Mouse (Mus musculus) forelimb bud, embryonic 11.5 days (tissue): Measurements from ENCODE around the gene Olfr1137.

ENCODE experiments used
- DNase-seq: peaks from one replicate; pipeline ENCODE4 v3.0.0-alpha.2; 2012; ENCODE audit warnings: low read depth, low spot score

The Olfr1137 gene

DNA sequence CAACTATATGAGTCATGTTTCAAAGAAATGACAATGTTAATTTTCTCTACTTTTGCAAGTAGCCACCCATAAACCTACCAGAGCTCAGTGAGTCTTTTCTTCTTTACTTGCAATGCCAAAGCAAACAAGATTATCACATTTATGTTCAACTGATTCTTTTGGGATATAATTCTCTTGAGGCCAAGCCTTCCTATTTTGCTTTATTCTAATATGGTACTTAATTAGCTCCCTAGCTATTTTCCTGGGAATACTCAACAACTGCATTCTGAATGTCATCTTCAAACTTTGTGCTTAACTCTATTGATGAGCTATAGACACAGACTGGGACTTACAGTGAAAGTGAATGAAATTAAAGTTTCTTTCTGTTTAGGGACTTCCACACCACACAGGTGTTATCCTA is at the start of gene Olfr1137:
Gene Olfr1137 (minus strand): TSS at position 101 of the 400 bp plus-strand sequence.
- no peak for DNase-seq

DNA sequence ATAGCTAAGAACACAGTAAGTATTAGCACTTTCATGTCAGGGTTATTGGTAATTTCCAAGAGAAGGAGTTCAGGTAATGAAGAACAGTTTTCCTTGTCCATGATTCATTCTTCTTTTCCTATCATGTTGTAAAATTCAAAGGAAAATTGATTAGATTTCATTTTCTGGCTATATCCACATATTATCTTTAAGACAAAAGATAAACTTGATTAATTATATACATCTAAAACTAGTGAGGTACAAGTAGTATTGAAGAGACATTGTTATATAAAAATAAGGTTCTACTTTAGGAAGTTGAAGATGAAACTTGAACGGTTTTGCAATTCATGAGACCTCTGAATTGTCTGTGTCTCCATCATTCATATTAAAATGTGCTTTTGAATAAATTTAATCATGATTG is 40.9 kb upstream of the Olfr1137 start, which contains the start of gene Olfr1141:
Gene Olfr1141 (minus strand): TSS at position 101 of the 400 bp plus-strand sequence.
- no peak for DNase-seq

GRCm38 (mm10) chr2:87743452-87743851 is 30.5 kb upstream of the Olfr1137 start, which contains the start of gene Olfr1140:
Gene Olfr1140 (plus strand): TSS chr2:87743752.
- DNase-seq, result no peak

- DNase-seq, result no peak
Measured at GRCm38 (mm10) chr2:87739878-87740277, 26.9 kb upstream of the Olfr1137 start, which contains the start of gene Olfr1138. Gene Olfr1138 (minus strand): TSS chr2:87739978.

DNA sequence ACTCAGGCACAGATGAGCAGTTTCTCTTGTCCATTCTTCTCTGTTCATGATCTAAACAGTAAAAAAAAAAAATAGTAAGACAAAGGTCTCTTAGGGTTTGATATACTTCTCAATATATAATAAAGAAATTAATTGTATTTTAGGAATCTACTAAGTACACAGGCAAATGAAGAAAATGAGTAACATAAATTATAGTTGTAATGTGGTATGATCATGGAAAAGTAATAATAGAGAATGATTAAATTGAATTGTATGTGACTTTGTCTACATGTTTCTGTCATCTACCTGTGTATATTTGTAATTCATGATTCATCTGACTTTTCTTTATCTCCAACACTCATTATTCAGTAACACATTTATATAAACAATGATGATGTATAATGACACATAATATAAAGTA is 19.1 kb downstream of the Olfr1137 start, which contains the start of gene Olfr1136:
Gene Olfr1136 (minus strand): TSS at position 101 of the 400 bp plus-strand sequence.
- no peak for DNase-seq

DNA sequence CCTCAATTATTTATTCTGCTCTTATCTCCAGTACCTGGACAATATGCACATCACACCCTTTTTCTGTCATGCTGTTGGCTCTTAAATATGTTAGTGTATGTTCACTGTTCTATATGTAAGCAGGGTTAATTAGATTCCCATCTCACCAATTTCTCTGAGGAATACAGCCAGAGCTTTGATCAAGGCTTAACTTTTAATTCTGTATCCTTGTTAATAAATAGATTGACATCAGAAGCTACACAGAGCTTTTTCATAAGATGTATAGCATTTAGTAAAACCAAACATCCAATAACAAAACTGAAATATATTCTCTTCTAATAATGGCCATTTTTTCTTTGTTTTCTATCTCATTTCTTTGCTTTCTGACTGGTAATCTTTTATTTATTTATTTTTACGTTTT is 39.4 kb downstream of the Olfr1137 start, which contains the start of gene Olfr1135:
Gene Olfr1135 (minus strand): TSS at position 101 of the 400 bp plus-strand sequence.
- no peak for DNase-seq
